Mouse (Mus musculus) neural tube, embryonic 11.5 days (tissue): Measurements from ENCODE around the gene Prpf38b. TPM values are rescaled to one million over a fixed set of nuclear protein-coding genes. Genes with fewer than 3 reads are reported as not detected.

Experiments used
- ATAC-seq: fragments of 200-750 bp; cut with Nextera tagmentation; 2 replicates; pipeline ENCODE4 v1.8.0; 2017; ENCODE audit warnings: moderate number of reproducible peaks, mild to moderate bottlenecking, moderate TSS enrichment, moderate library complexity; ENCODE audit not compliant: insufficient read depth, low FRiP score, low TSS enrichment
- DNase-seq: peaks from one replicate; pipeline ENCODE4 v3.0.0-alpha.2; 2015; ENCODE audit warnings: low spot score
- H3K27ac ChIP-seq: fragments of 300-500 bp; sonication (generic); 2 replicates; pipeline ENCODE4 v1.5.1; 2014; ENCODE audit warnings: low read depth, mild to moderate bottlenecking, low read length
- H3K27me3 ChIP-seq: fragments of 300-500 bp; sonication (generic); 2 replicates; pipeline ENCODE4 v1.6.1; 2014; ENCODE audit warnings: mild to moderate bottlenecking, low read length, mixed read lengths; ENCODE audit not compliant: control insufficient read depth, insufficient read depth
- H3K36me3 ChIP-seq: fragments of 300-500 bp; sonication (generic); 2 replicates; pipeline ENCODE4 v1.6.1; 2014; ENCODE audit warnings: mild to moderate bottlenecking, low read length, moderate library complexity, mixed read lengths; ENCODE audit not compliant: control insufficient read depth, insufficient read depth
- H3K4me1 ChIP-seq: fragments of 300-500 bp; sonication (generic); 2 replicates; pipeline ENCODE4 v1.6.1; 2014; ENCODE audit warnings: low read length, mixed read lengths; ENCODE audit not compliant: control insufficient read depth, insufficient read depth
- H3K4me2 ChIP-seq: fragments of 300-500 bp; sonication (generic); 2 replicates; pipeline ENCODE4 v1.6.1; 2014; ENCODE audit warnings: low read depth, mild to moderate bottlenecking, moderate library complexity
- H3K4me3 ChIP-seq: fragments of 300-500 bp; sonication (generic); 2 replicates; pipeline ENCODE4 v1.5.1; 2014; ENCODE audit warnings: low read depth, low read length
- H3K9ac ChIP-seq: fragments of 300-500 bp; sonication (generic); 2 replicates; pipeline ENCODE4 v1.6.1; 2014; ENCODE audit warnings: mild to moderate bottlenecking, low read length
- H3K9me3 ChIP-seq: fragments of 300-500 bp; sonication (generic); 2 replicates; pipeline ENCODE4 v1.6.1; 2016; ENCODE audit warnings: low read length; ENCODE audit not compliant: control insufficient read depth
- WGBS: fragments of 180-500 bp; shearing (Covaris S2); extraction: QIAGEN DNeasy Blood & Tissue Kit; methylation state at CpG from one replicate; pipeline ENCODE4 v1.1.7; 2014; 5-methylcytosine and 5-hydroxymethylcytosine counted together
- polyA plus RNA-seq: library from polyadenylated mRNA; unstranded; fragments of >200 nt; fragmentation: Nextera tagmentation; extraction: Ambion mirVana; gene quantifications from 2 replicates; pipeline ENCODE4 v1.2.1, GENCODE M21; 2014

Gene Prpf38b
- polyA plus RNA-seq, 1 experiment from 2014 or later = 59.0 TPM

DNA sequence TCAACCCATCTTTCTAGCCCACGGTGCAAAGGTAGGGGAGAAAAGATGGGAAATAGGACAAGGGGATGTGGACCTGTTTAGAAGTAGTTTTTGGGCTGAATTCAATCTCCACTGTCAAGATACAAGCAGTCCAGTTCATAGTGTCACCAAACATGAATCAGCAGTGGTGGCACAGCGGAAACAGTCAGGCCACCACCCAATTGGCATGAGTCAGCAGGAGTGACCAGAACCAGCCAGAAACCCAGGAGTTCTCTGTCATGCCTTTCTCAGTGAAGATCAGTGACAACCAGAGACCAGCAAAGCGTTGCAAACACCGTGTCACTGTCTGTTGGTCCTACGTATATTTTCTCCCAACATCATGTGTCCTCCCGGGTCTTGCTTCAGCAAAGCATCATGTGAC, 22.0 kb upstream of the Prpf38b start:
- no peak for DNase-seq
- no peak for ATAC-seq
- no peak overlapping the region for H3K4me2 ChIP-seq
- H3K9me3 ChIP-seq = no peaks in the 10 kb centered on the region
- H3K4me3 ChIP-seq = no peak overlapping the region
- no peaks in the 10 kb centered on the region for H3K27me3 ChIP-seq
- WGBS = 95% methylated on average over 6 of the region's 6 CpGs
- H3K4me1 ChIP-seq = no peaks in the 10 kb centered on the region
- H3K9ac ChIP-seq = no peak overlapping the region
- H3K27ac ChIP-seq = no peak overlapping the region
- no peaks in the 10 kb centered on the region for H3K36me3 ChIP-seq

DNA sequence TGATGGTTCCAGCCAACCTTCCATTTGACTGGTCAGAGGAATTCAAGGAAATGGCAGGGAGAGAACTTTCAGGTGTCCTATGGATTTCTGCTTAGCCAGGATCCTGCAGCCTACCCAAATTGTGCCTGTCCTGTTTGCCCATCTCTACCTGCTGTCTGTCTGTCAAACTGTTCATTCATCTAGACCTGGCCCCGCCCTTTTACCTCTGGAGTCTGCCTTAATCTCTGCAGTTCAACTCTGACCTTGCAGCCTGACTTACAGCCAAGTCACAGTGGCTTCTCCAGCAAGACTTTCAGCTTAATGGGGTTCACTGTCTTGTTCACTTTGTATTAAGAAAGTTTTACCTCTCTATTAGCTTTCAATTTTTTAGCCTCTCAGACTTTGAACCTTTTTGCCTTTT, 14.8 kb upstream of the Prpf38b start:
- H3K4me1 ChIP-seq = no peaks in the 10 kb centered on the region
- no peaks in the 10 kb centered on the region for H3K9me3 ChIP-seq
- H3K36me3 ChIP-seq = no peaks in the 10 kb centered on the region
- no peaks in the 10 kb centered on the region for H3K27me3 ChIP-seq
- ATAC-seq (no peak), DNase-seq (no peak)
- H3K4me2 ChIP-seq = no peak overlapping the region
- no peak overlapping the region for H3K4me3 ChIP-seq
- 89% methylated on average over 1 of the region's 1 CpGs for WGBS
- no peak overlapping the region for H3K27ac ChIP-seq
- H3K9ac ChIP-seq = no peak overlapping the region

DNA sequence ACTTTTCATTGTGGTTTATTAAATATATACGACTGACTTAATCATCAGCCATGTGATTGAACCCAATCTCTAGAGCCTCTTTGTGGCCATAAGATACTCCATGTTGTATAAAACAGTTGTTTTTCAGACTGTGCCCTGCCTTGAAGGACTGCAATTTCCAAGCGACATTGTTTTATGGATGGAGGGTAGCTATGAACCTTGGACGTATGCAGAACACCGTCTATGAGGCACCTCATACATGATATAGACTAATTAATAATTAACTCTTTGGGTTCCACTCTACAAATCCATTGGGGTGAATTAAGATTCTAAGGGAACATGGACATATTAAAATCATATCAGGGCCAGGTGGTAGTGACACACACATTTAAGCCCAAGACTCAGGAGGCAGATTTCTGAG, 14.2 kb upstream of the Prpf38b start:
- WGBS = 91% methylated on average over 4 of the region's 4 CpGs
- H3K27me3 ChIP-seq = no peaks in the 10 kb centered on the region
- DNase-seq (no peak), ATAC-seq (no peak)
- H3K9ac ChIP-seq = no peak overlapping the region
- no peaks in the 10 kb centered on the region for H3K4me1 ChIP-seq
- no peak overlapping the region for H3K27ac ChIP-seq
- no peak overlapping the region for H3K4me3 ChIP-seq
- H3K9me3 ChIP-seq = no peaks in the 10 kb centered on the region
- H3K4me2 ChIP-seq = no peak overlapping the region
- H3K36me3 ChIP-seq = no peaks in the 10 kb centered on the region

DNA sequence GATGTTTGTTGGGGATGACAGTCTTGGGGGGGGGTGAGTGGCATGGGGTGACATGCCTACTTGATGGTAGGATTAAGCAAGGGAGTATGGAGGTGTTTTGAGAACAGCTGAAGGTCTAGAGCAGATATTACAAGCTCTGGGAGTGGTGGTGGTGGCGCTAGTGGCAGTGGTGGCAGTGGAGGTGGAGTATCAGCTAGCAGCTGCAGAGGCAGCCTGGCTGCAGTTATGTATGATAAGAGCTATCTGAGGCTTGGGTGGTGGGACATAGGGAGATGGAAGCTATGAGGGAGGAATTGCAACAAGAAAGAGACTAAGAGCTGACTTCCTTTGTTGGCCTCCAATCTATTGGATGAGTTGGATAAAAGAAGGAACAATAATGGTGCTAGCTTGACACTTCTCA, 10.3 kb upstream of the Prpf38b start:
- Histone ChIP-seq H3K27ac (no peak overlapping the region), H3K9ac (no peak overlapping the region)

DNA sequence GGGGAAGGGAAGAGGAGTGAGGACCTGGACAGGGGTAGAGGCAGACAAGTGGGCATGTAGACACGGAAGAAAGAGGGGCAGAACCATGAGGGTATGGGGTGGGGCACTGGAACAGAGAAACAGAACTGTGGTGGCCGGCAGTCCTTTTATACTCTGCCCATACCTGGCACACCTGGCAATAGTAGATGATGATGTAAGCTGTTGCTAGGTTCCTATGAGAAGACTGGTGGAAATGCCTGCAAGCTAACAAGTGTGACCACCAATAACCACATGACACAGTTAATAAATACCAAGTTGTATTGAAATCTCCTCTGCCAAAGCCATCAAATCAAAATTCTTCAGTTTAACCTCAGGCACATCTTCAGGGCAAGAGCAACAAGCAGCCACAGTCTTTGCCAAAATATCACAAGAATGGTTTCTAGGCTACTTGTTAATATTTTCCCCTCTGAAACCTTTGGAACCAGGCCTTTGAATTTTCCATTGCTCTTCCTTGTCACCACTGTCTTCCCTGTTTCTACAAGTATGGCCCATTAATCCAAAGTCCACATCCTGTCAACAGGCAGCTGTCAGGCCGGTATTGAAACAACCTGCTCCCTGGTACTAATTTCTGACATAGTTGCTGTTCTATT, 9.0 kb upstream of the Prpf38b start:
- Histone ChIP-seq H3K4me3 (no peak overlapping the region), H3K4me2 (no peak overlapping the region), H3K27ac (no peak overlapping the region), H3K9ac (no peak overlapping the region), H3K9me3 (no peaks in the 10 kb centered on the region), H3K27me3 (no peaks in the 10 kb centered on the region), H3K4me1 (no peaks in the 10 kb centered on the region), H3K36me3 (no peaks in the 10 kb centered on the region)
- DNase-seq (no peak), ATAC-seq (no peak)
- WGBS = 88% methylated on average over 3 of the region's 3 CpGs

More for the DNA sequence above, 10.3 kb upstream of the Prpf38b start:
- WGBS = 79% methylated on average over 1 of the region's 1 CpGs
- Histone ChIP-seq H3K27me3 (no peaks in the 10 kb centered on the region), H3K4me2 (no peak overlapping the region), H3K4me1 (no peaks in the 10 kb centered on the region), H3K4me3 (no peak overlapping the region), H3K9me3 (no peaks in the 10 kb centered on the region), H3K36me3 (no peaks in the 10 kb centered on the region)
- DNase-seq (no peak), ATAC-seq (no peak)

DNA sequence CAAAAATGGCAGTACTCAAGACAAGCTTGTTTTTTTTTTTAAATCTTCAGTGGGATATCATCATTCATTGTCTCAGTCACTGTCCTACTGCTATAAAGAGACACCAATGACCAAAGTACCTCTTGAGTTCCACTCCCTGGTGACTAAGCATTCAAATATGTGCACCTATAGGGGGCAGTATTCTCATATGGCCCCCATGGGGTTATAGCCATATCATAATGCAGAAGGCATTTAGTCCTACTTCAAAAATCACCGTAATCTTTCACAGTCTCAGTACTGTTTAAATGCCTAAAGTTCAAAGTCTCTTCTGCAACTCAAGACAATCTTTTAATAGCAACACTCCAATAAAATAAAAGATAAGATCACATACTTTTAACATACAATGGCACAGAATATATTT, 7.3 kb upstream of the Prpf38b start:
- no peak overlapping the region for H3K9ac ChIP-seq
- no peak overlapping the region for H3K4me2 ChIP-seq
- H3K36me3 ChIP-seq = no peaks in the 10 kb centered on the region
- H3K4me1 ChIP-seq = no peaks in the 10 kb centered on the region
- no peak overlapping the region for H3K4me3 ChIP-seq
- ATAC-seq (no peak), DNase-seq (no peak)
- no peak overlapping the region for H3K27ac ChIP-seq
- H3K27me3 ChIP-seq = no peaks in the 10 kb centered on the region
- 100% methylated on average over 1 of the region's 1 CpGs for WGBS
- no peaks in the 10 kb centered on the region for H3K9me3 ChIP-seq

DNA sequence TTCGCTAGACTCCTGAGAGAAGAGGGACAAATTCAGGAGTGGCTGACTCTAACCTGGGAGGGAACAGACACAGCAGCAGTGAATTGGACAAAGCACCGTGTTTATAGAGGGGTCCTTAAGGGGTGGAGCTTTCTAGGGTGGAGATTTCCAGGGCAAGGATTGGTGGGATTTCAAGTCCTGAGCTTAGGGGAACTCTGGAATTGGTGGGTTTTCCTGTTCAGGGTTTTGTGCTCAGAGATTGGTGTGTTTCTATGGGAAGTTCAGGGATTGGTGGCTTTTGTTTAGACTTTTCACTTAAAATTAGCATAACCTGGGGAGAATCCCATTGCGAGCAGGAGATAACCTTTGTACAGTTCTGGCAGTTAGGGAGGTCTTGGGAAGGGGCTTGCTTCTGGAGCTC, 6.5 kb upstream of the Prpf38b start:
- Histone ChIP-seq H3K27ac (no peak overlapping the region), H3K4me3 (no peak overlapping the region), H3K36me3 (no peaks in the 10 kb centered on the region), H3K9ac (no peak overlapping the region), H3K27me3 (no peaks in the 10 kb centered on the region), H3K4me2 (no peak overlapping the region), H3K9me3 (no peaks in the 10 kb centered on the region), H3K4me1 (no peaks in the 10 kb centered on the region)
- no peak for DNase-seq
- WGBS = 71% methylated on average over 3 of the region's 3 CpGs
- no peak for ATAC-seq

DNA sequence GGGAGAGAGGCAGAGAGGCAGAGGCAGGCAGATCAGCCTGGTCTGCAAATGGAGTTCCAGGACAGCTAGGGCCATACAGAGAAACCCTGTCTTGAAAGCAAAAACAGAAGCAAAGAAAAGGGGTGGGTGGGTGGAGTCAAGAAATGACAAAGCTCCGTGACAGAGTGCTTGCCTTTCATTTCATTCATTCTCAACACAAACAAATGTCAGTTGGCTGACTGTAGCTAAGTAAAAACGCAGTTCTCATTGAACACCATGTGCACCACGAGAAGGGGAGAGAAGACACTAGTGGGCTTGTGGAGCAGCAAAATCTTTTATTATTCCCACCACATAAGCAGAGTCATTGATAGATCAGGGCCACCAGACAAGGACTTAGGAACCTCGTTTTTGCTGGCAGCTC, 5.3 kb upstream of the Prpf38b start:
- ATAC-seq (no peak), DNase-seq (no peak)
- WGBS = 58% methylated on average over 4 of the region's 4 CpGs
- Histone ChIP-seq H3K4me2 (no peak overlapping the region), H3K27ac (no peak overlapping the region), H3K9me3 (no peaks in the 10 kb centered on the region), H3K4me3 (no peak overlapping the region), H3K27me3 (no peaks in the 10 kb centered on the region), H3K36me3 (no peaks in the 10 kb centered on the region), H3K4me1 (no peaks in the 10 kb centered on the region), H3K9ac (no peak overlapping the region)

DNA sequence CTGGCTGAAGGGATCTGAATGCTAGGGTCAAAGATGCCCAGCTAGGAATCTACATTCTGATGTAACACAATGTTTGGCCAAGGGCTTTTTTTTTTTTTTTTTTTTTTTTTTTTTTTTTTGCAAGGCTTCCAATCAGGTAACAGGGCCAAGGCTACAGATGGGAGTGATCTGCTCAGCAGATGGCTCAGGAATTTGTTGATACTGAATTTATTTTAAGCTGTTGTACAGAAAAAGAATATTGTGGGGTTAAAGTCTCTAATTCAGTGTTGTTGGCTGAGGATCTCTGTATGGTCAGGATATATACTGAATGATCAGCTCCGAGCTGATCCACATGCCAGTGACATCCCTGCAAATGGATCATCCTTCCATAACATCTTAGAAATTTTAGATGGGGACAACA, 4.5 kb upstream of the Prpf38b start:
- Histone ChIP-seq H3K9ac (no peak overlapping the region), H3K36me3 (no peaks in the 10 kb centered on the region)
- 84% methylated on average over 1 of the region's 1 CpGs for WGBS

More for the DNA sequence above, 4.5 kb upstream of the Prpf38b start:
- no peaks in the 10 kb centered on the region for H3K4me1 ChIP-seq
- H3K27me3 ChIP-seq = no peaks in the 10 kb centered on the region
- no peak overlapping the region for H3K27ac ChIP-seq
- DNase-seq = no peak
- no peak overlapping the region for H3K4me2 ChIP-seq
- ATAC-seq = no peak
- no peak overlapping the region for H3K4me3 ChIP-seq
- no peaks in the 10 kb centered on the region for H3K9me3 ChIP-seq
